Mouse (Mus musculus) embryonic facial prominence, embryonic 14.5 days (tissue): ENCODE results near the gene Camk2g. TPM values are rescaled to one million over a fixed set of nuclear protein-coding genes. Genes with fewer than 3 reads are reported as not detected.

ENCODE experiments used
- ATAC-seq: fragments of 200-750 bp; cut with Nextera tagmentation; 2 replicates; pipeline ENCODE4 v1.8.0; 2017; ENCODE audit warnings: low read depth, moderate number of reproducible peaks, moderate TSS enrichment
- DNase-seq: peaks from one replicate; pipeline ENCODE4 v3.0.0-alpha.2; 2015; ENCODE audit warnings: low spot score
- H3K27ac ChIP-seq: fragments of 300-500 bp; sonication (generic); replicated peaks from 2 replicates; pipeline ENCODE4 v1.5.1; 2014; ENCODE audit warnings: low read depth, mild to moderate bottlenecking, low read length, moderate library complexity
- H3K27me3 ChIP-seq: fragments of 300-500 bp; sonication (generic); replicated peaks from 2 replicates; pipeline ENCODE4 v1.6.1; 2014; ENCODE audit warnings: low read length; ENCODE audit not compliant: control insufficient read depth, insufficient read depth
- H3K36me3 ChIP-seq: fragments of 300-500 bp; sonication (generic); 2 replicates; pipeline ENCODE4 v1.6.1; 2014; ENCODE audit warnings: low read length, mixed read lengths; ENCODE audit not compliant: control insufficient read depth, insufficient read depth
- H3K4me1 ChIP-seq: fragments of 300-500 bp; sonication (generic); 2 replicates; pipeline ENCODE4 v1.6.1; 2014; ENCODE audit warnings: antibody characterized with exemption, low read length; ENCODE audit not compliant: control insufficient read depth, insufficient read depth
- H3K4me2 ChIP-seq: fragments of 300-500 bp; sonication (generic); 2 replicates; pipeline ENCODE4 v1.6.1; 2014; ENCODE audit warnings: low read depth, mild to moderate bottlenecking, low read length, moderate library complexity, mixed read lengths
- H3K4me3 ChIP-seq: fragments of 300-500 bp; sonication (generic); 2 replicates; pipeline ENCODE4 v1.5.1; 2014; ENCODE audit warnings: low read depth, mild to moderate bottlenecking, low read length
- H3K9ac ChIP-seq: fragments of 300-500 bp; sonication (generic); 2 replicates; pipeline ENCODE4 v1.6.1; 2014; ENCODE audit warnings: low read depth, mild to moderate bottlenecking, low read length, moderate library complexity, mixed read lengths
- H3K9me3 ChIP-seq: fragments of 300-500 bp; sonication (generic); 2 replicates; pipeline ENCODE4 v1.6.1; 2016; ENCODE audit warnings: low read length; ENCODE audit not compliant: control insufficient read depth
- WGBS: fragments of 180-500 bp; shearing (Covaris S2); extraction: QIAGEN DNeasy Blood & Tissue Kit; methylation state at CpG from one replicate; pipeline ENCODE4 v1.1.7; 2014; 5-methylcytosine and 5-hydroxymethylcytosine counted together
- microRNA-seq: library from miRNA; unstranded; fragments of <30 nt; microRNA quantifications from one replicate; pipeline ENCODE4, GENCODE M21; 2016; ENCODE audit warnings: borderline number of aligned reads
- polyA plus RNA-seq: library from polyadenylated mRNA; unstranded; fragments of >200 nt; fragmentation: Nextera tagmentation; extraction: Ambion mirVana; gene quantifications from 2 replicates; pipeline ENCODE4 v1.2.1, GENCODE M21; 2014

Gene Camk2g
- polyA plus RNA-seq, 1 experiment from 2014 or later: 54.6 TPM

- DNase-seq: peak; percentile 95
- Histone ChIP-seq H3K4me1 (peaks cover 19% of the 10 kb centered on the region), H3K9me3 (no peaks in the 10 kb centered on the region), H3K9ac (peak within 1 kb of the TSS; percentile 93), H3K4me3 (peak within 1 kb of the TSS; percentile 89), H3K27me3 (no peaks in the 10 kb centered on the region), H3K4me2 (peak within 1 kb of the TSS; percentile 73), H3K36me3 (peaks cover 64% of the 10 kb centered on the region), H3K27ac (peak within 1 kb of the TSS; percentile 97)
- ATAC-seq: peak; percentile 94
- WGBS: 2% methylated on average over 39 of the region's 111 CpGs
These were observed 98.8 kb downstream of the Camk2g start, which contains the start of gene Fut11 for GRCm38 (mm10) chr14:20694884-20695760. TSS of gene Fut11 (plus strand) at chr14:20694968.

- H3K27me3 ChIP-seq: no peaks in the 10 kb centered on the region
- H3K4me1 ChIP-seq: peaks cover 19% of the 10 kb centered on the region
- H3K36me3 ChIP-seq: peaks cover 64% of the 10 kb centered on the region
- H3K4me2 ChIP-seq: peak overlapping the region; percentile 73
- WGBS: 46% methylated on average over 13 of the region's 13 CpGs
- ATAC-seq (no peak; the same call in 1 of the 2 replicates), DNase-seq (no peak)
- peak overlapping the region; percentile 97 for H3K27ac ChIP-seq
- H3K9ac ChIP-seq: peak overlapping the region; percentile 93
- no peaks in the 10 kb centered on the region for H3K9me3 ChIP-seq
- H3K4me3 ChIP-seq: peak overlapping the region; percentile 89
These were observed 99.6 kb downstream of the Camk2g start for GRCm38 (mm10) chr14:20694185-20694883.

GRCm38 (mm10) chr14:20693589-20694101 lies 100.2 kb downstream of the Camk2g start:
- no peaks in the 10 kb centered on the region for H3K9me3 ChIP-seq
- peaks cover 19% of the 10 kb centered on the region for H3K4me1 ChIP-seq
- H3K9ac ChIP-seq: 0 out of 2 replicates have a peak overlapping the region, but pooled peaks have one; percentile 32
- H3K36me3 ChIP-seq: peaks cover 68% of the 10 kb centered on the region
- no peak overlapping the region for H3K27ac ChIP-seq
- DNase-seq (no peak), ATAC-seq (no peak)
- H3K27me3 ChIP-seq: no peaks in the 10 kb centered on the region
- no peak overlapping the region for H3K4me2 ChIP-seq
- H3K4me3 ChIP-seq: no peak overlapping the region
- 93% methylated on average over 10 of the region's 10 CpGs for WGBS

GRCm38 (mm10) chr14:20691772-20692171 lies 102.1 kb downstream of the Camk2g start:
- H3K36me3 ChIP-seq: peaks cover 78% of the 10 kb centered on the region

DNA sequence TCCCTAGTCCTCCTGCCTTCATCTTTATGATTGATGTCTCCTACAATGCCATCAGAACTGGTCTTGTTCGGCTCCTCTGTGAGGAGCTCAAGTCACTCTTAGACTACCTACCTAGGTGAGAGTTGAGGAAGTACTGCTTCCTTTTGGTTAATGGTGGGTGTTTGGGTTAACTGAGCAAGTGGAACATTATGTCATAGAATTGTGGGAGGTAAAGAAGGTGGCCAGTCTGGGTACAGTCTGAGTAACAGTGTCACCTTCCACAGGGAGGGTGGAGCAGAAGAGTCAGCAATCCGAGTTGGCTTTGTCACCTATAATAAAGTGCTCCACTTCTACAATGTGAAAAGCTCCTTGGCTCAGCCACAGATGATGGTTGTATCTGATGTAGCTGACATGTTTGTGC lies 104.9 kb downstream of the Camk2g start:
- H3K9me3 ChIP-seq: no peaks in the 10 kb centered on the region
- H3K4me2 ChIP-seq: no peak overlapping the region
- ATAC-seq (no peak), DNase-seq (no peak)
- no peak overlapping the region for H3K4me3 ChIP-seq
- H3K27me3 ChIP-seq: no peaks in the 10 kb centered on the region
- WGBS: 95% methylated on average over 2 of the region's 2 CpGs
- no peak overlapping the region for H3K9ac ChIP-seq
- no peaks in the 10 kb centered on the region for H3K4me1 ChIP-seq
- peaks cover 100% of the 10 kb centered on the region for H3K36me3 ChIP-seq
- H3K27ac ChIP-seq: no peak overlapping the region

More at GRCm38 (mm10) chr14:20691772-20692171, 102.1 kb downstream of the Camk2g start:
- H3K27me3 ChIP-seq: no peaks in the 10 kb centered on the region
- no peak overlapping the region for H3K27ac ChIP-seq
- H3K4me1 ChIP-seq: peaks cover 10% of the 10 kb centered on the region
- H3K4me3 ChIP-seq: no peak overlapping the region
- no peak overlapping the region for H3K9ac ChIP-seq
- DNase-seq: no peak
- H3K4me2 ChIP-seq: no peak overlapping the region
- 95% methylated on average over 6 of the region's 6 CpGs for WGBS
- no peak for ATAC-seq
- H3K9me3 ChIP-seq: no peaks in the 10 kb centered on the region

- H3K9me3 ChIP-seq: no peaks in the 10 kb centered on the region
- WGBS: 92% methylated on average over 3 of the region's 3 CpGs
- DNase-seq: no peak
- no peak overlapping the region for H3K4me3 ChIP-seq
- no peak for ATAC-seq
- no peaks in the 10 kb centered on the region for H3K27me3 ChIP-seq
- no peak overlapping the region for H3K4me2 ChIP-seq
- peaks cover 100% of the 10 kb centered on the region for H3K36me3 ChIP-seq
- no peak overlapping the region for H3K27ac ChIP-seq
- H3K9ac ChIP-seq: no peak overlapping the region
- H3K4me1 ChIP-seq: no peaks in the 10 kb centered on the region
These were observed 107.3 kb downstream of the Camk2g start for GRCm38 (mm10) chr14:20686576-20686975.

Small RNA genes within 50 kb of the gene (microRNA-seq; reads per million reads assigned to microRNA genes)
- 1.7 reads per million, percentile 2 among the genes with 10 or more reads in this experiment for gene Mir6946

Other genes with a start within 250 kb of the Camk2g start
- gene Ppp3cb, start 247.5 kb downstream of the Camk2g start, polyA plus RNA-seq: 68.5 and 78.4 TPM in 2 replicates
- 7.7 and 8.8 TPM in 2 replicates for gene Usp54, start 153.0 kb downstream of the Camk2g start, polyA plus RNA-seq
- gene Myoz1, start 137.5 kb downstream of the Camk2g start, polyA plus RNA-seq: 22.8 and 53.2 TPM in 2 replicates
- gene Synpo2l, start 125.7 kb downstream of the Camk2g start, polyA plus RNA-seq: 46.2 and 52.2 TPM in 2 replicates
- 78.2 and 80.5 TPM in 2 replicates for gene Sec24c, start 119.8 kb downstream of the Camk2g start, polyA plus RNA-seq
- gene Fut11, start 99.1 kb downstream of the Camk2g start, polyA plus RNA-seq: 30.1 and 30.6 TPM in 2 replicates
- gene Chchd1, start 91.1 kb downstream of the Camk2g start, polyA plus RNA-seq: 183 and 204 TPM in 2 replicates
- 31.1 and 34.1 TPM in 2 replicates for gene Zswim8, start 86.5 kb downstream of the Camk2g start, polyA plus RNA-seq
- 32.1 and 33.7 TPM in 2 replicates for gene Ndst2, start 59.5 kb downstream of the Camk2g start, polyA plus RNA-seq
- gene Plau, start 42.6 kb upstream of the Camk2g start, polyA plus RNA-seq: 2.5 and 2.8 TPM in 2 replicates
- gene Vcl, start 135.3 kb upstream of the Camk2g start, polyA plus RNA-seq: 65.8 and 76.2 TPM in 2 replicates